Mouse (Mus musculus): ENCODE measurements around the gene Nfkbiz. TPM values are rescaled to one million over a fixed set of nuclear protein-coding genes. Genes with fewer than 3 reads are reported as not detected.

Gene Nfkbiz
- total and polyA plus RNA-seq, 2 experiments, result 3.7 to 4.1 TPM

DNA sequence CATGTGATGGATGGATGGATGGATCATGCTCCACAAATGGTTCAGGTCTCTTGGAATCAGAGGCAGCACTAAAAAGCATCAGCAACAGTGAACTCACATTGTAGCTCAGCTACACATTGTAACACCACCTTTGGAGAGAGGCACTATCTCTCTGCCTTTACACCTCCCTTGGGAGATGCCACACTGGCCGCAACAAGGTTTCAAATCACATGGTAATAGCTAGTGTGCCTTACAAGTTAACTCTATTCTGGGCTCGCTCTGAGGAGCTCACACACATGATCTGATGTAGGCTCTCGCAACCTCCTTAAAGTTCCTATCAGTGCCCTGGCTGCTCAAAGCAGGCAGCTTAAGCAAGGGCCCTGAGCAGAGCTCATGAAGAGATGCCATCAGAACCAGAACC lies 11.8 kb upstream of the Nfkbiz start:
- DNase-seq (ENCODE audit: extremely low read depth, low read depth, low spot score), result no peak
- Histone ChIP-seq H3K79me2 (ENCODE audit: control insufficient read depth, insufficient read depth, low read length) (no peaks in the 10 kb centered on the region), H3K4me3 (ENCODE audit: insufficient read depth, low read depth, low read length) (no peak overlapping the region), H3K9ac (ENCODE audit: low read depth, low read length) (no peak overlapping the region), H3K27ac (replicated peaks; ENCODE audit: insufficient read depth, low read depth, low read length) (no peak overlapping the region), H3K36me3 (ENCODE audit: control insufficient read depth, insufficient read depth, low read length) (no peaks in the 10 kb centered on the region), H3K27me3 (ENCODE audit: control insufficient read depth, insufficient read depth, low read length) (no peaks in the 10 kb centered on the region), H3K4me1 (ENCODE audit: control insufficient read depth, insufficient read depth, low read length) (no peaks in the 10 kb centered on the region)
- TF ChIP-seq CTCF (IDR thresholded peaks at IDR 0.05; ENCODE audit: low read depth, low read length), result no peak
- no peak for TF ChIP-seq POLR2A (IDR thresholded peaks at IDR 0.05; ENCODE audit: extremely low read depth, insufficient read depth, low read length)
- 98% methylated on average over 3 of the region's 3 CpGs for WGBS

DNA sequence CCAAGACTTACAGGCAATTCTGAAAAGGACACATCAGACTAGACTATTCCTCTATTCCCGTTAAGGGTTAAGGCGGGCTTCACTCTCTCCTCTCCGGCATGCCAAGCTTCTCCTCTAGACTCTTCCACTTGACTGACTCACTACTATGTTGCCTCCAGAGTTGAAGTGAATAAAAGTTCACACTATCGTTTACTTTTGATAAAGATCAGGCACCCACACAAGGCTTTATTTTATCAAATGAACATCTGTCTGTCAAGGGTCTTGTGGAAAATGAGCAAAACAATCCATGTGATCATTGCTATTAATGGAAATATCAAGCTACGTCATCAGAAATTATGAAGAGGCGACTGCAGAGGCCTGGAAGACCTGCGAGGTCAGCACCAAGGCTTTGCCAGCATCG lies 9.0 kb upstream of the Nfkbiz start:
- no peak overlapping the region for H3K27ac ChIP-seq (replicated peaks; ENCODE audit: insufficient read depth, low read depth, low read length)
- WGBS, result 86% methylated on average over 8 of the region's 8 CpGs
- H3K79me2 ChIP-seq (ENCODE audit: control insufficient read depth, insufficient read depth, low read length), result no peaks in the 10 kb centered on the region
- no peak overlapping the region for H3K9ac ChIP-seq (ENCODE audit: low read depth, low read length)
- H3K36me3 ChIP-seq (ENCODE audit: control insufficient read depth, insufficient read depth, low read length), result no peaks in the 10 kb centered on the region
- no peak for TF ChIP-seq POLR2A (IDR thresholded peaks at IDR 0.05; ENCODE audit: extremely low read depth, insufficient read depth, low read length)
- TF ChIP-seq CTCF (IDR thresholded peaks at IDR 0.05; ENCODE audit: low read depth, low read length), result no peak
- H3K4me1 ChIP-seq (ENCODE audit: control insufficient read depth, insufficient read depth, low read length), result no peaks in the 10 kb centered on the region
- H3K4me3 ChIP-seq (ENCODE audit: insufficient read depth, low read depth, low read length), result no peak overlapping the region
- DNase-seq (ENCODE audit: extremely low read depth, low read depth, low spot score), result no peak
- no peaks in the 10 kb centered on the region for H3K27me3 ChIP-seq (ENCODE audit: control insufficient read depth, insufficient read depth, low read length)

- no peak for TF ChIP-seq CTCF (IDR thresholded peaks at IDR 0.05; ENCODE audit: low read depth, low read length)
- no peak for TF ChIP-seq POLR2A (IDR thresholded peaks at IDR 0.05; ENCODE audit: extremely low read depth, insufficient read depth, low read length)
Measured at GRCm38 (mm10) chr16:55844847-55845246, 6.1 kb upstream of the Nfkbiz start.

GRCm38 (mm10) chr16:55843919-55844318 lies 5.2 kb upstream of the Nfkbiz start:
- WGBS, result 56% methylated on average over 12 of the region's 12 CpGs

More at GRCm38 (mm10) chr16:55844847-55845246, 6.1 kb upstream of the Nfkbiz start:
- no peaks in the 10 kb centered on the region for H3K36me3 ChIP-seq (ENCODE audit: control insufficient read depth, insufficient read depth, low read length)
- no peak for DNase-seq (ENCODE audit: extremely low read depth, low read depth, low spot score)
- H3K4me3 ChIP-seq (ENCODE audit: insufficient read depth, low read depth, low read length), result no peak overlapping the region
- H3K27me3 ChIP-seq (ENCODE audit: control insufficient read depth, insufficient read depth, low read length), result no peaks in the 10 kb centered on the region
- H3K9ac ChIP-seq (ENCODE audit: low read depth, low read length), result no peak overlapping the region
- WGBS, result 96% methylated on average over 3 of the region's 3 CpGs
- no peaks in the 10 kb centered on the region for H3K79me2 ChIP-seq (ENCODE audit: control insufficient read depth, insufficient read depth, low read length)
- no peak overlapping the region for H3K27ac ChIP-seq (replicated peaks; ENCODE audit: insufficient read depth, low read depth, low read length)
- H3K4me1 ChIP-seq (ENCODE audit: control insufficient read depth, insufficient read depth, low read length), result no peaks in the 10 kb centered on the region

GRCm38 (mm10) chr16:55843134-55843533 lies 4.4 kb upstream of the Nfkbiz start:
- H3K27ac ChIP-seq (replicated peaks; ENCODE audit: insufficient read depth, low read depth, low read length), result no peak overlapping the region
- 84% methylated on average over 5 of the region's 5 CpGs for WGBS
- no peaks in the 10 kb centered on the region for H3K79me2 ChIP-seq (ENCODE audit: control insufficient read depth, insufficient read depth, low read length)
- no peak overlapping the region for H3K4me3 ChIP-seq (ENCODE audit: insufficient read depth, low read depth, low read length)
- no peaks in the 10 kb centered on the region for H3K36me3 ChIP-seq (ENCODE audit: control insufficient read depth, insufficient read depth, low read length)
- no peak overlapping the region for H3K9ac ChIP-seq (ENCODE audit: low read depth, low read length)
- DNase-seq (ENCODE audit: extremely low read depth, low read depth, low spot score), result no peak
- TF ChIP-seq CTCF (IDR thresholded peaks at IDR 0.05; ENCODE audit: low read depth, low read length) (no peak), POLR2A (IDR thresholded peaks at IDR 0.05; ENCODE audit: extremely low read depth, insufficient read depth, low read length) (no peak)
- no peaks in the 10 kb centered on the region for H3K27me3 ChIP-seq (ENCODE audit: control insufficient read depth, insufficient read depth, low read length)
- H3K4me1 ChIP-seq (ENCODE audit: control insufficient read depth, insufficient read depth, low read length), result no peaks in the 10 kb centered on the region; the same call in 1 of the 2 replicates

More at GRCm38 (mm10) chr16:55843919-55844318, 5.2 kb upstream of the Nfkbiz start:
- Histone ChIP-seq H3K4me3 (ENCODE audit: insufficient read depth, low read depth, low read length) (no peak overlapping the region), H3K9ac (ENCODE audit: low read depth, low read length) (no peak overlapping the region), H3K36me3 (ENCODE audit: control insufficient read depth, insufficient read depth, low read length) (no peaks in the 10 kb centered on the region), H3K27ac (replicated peaks; ENCODE audit: insufficient read depth, low read depth, low read length) (no peak overlapping the region), H3K79me2 (ENCODE audit: control insufficient read depth, insufficient read depth, low read length) (no peaks in the 10 kb centered on the region), H3K27me3 (ENCODE audit: control insufficient read depth, insufficient read depth, low read length) (no peaks in the 10 kb centered on the region), H3K4me1 (ENCODE audit: control insufficient read depth, insufficient read depth, low read length) (no peaks in the 10 kb centered on the region; the same call in 1 of the 2 replicates)
- no peak for TF ChIP-seq CTCF (IDR thresholded peaks at IDR 0.05; ENCODE audit: low read depth, low read length)
- DNase-seq (ENCODE audit: extremely low read depth, low read depth, low spot score), result peak; percentile 80

GRCm38 (mm10) chr16:55841506-55841905 lies 2.8 kb upstream of the Nfkbiz start:
- no peaks in the 10 kb centered on the region; the same call in 1 of the 2 replicates for H3K4me1 ChIP-seq (ENCODE audit: control insufficient read depth, insufficient read depth, low read length)
- TF ChIP-seq POLR2A (IDR thresholded peaks at IDR 0.05; ENCODE audit: extremely low read depth, insufficient read depth, low read length) (no peak), CTCF (IDR thresholded peaks at IDR 0.05; ENCODE audit: low read depth, low read length) (no peak)
- peak; percentile 78 for DNase-seq (ENCODE audit: extremely low read depth, low read depth, low spot score)
- no peak overlapping the region for H3K4me3 ChIP-seq (ENCODE audit: insufficient read depth, low read depth, low read length)
- H3K36me3 ChIP-seq (ENCODE audit: control insufficient read depth, insufficient read depth, low read length), result no peaks in the 10 kb centered on the region
- H3K79me2 ChIP-seq (ENCODE audit: control insufficient read depth, insufficient read depth, low read length), result no peaks in the 10 kb centered on the region
- no peak overlapping the region for H3K27ac ChIP-seq (replicated peaks; ENCODE audit: insufficient read depth, low read depth, low read length)
- 29% methylated on average over 6 of the region's 6 CpGs for WGBS
- no peak overlapping the region for H3K9ac ChIP-seq (ENCODE audit: low read depth, low read length)
- H3K27me3 ChIP-seq (ENCODE audit: control insufficient read depth, insufficient read depth, low read length), result no peaks in the 10 kb centered on the region

Measured in liver, adult 2 months (tissue).